Mouse (Mus musculus) embryo, embryonic 11 days (tissue): Measurements from ENCODE around the gene Rreb1.
A peak's percentile ranks its signal among the peaks of the same experiment; 100 is the strongest.

Experiments
- DNase-seq: peaks from one replicate; pipeline ENCODE4 v3.0.0-alpha.2; 2015

Rreb1 gene

DNA sequence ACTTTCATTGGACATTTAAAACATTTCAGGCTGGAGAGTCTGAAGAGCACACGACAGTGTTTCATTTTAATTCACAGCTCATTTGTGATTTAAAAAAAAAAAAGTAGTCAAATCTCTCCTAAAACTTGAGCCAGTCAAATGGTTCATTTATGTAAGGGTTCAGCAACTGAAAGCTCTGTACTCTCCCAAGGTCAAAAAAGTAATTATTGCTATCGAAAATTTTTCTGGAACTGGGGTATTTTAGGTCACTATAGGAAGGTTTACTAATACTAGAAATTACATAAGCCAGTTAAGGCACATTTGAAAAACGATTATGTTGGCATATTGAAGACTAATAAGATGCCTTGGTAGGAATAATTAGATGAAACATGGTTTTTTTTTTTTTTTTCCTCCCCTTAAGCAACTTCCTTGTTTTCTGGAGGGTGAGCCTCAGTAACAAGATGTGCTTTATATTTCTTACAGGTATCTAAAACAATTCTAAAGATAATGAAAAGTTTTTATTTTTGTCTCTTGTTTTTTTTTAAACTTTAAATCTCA, 77.1 kb downstream of the Rreb1 start:
- no peak for DNase-seq

DNA sequence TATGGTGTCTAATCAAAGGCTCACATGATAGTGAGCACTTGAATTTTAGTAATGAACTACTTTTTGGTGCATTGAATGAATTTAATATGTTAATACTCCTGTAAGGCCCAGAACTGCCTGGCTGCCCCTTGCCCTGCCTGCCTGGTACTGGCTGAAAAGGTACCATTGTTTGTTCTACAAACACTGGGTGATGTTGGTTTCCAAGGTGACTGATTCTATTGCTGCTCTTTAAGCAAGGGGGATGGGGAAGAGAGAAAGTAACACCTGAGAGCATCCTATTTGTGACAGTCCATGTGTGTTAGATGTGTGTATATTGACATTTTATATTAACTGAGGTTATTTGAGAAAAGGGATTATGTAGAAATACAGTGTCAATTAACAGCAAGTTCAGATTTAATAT, 77.6 kb downstream of the Rreb1 start:
- no peak for DNase-seq

DNA sequence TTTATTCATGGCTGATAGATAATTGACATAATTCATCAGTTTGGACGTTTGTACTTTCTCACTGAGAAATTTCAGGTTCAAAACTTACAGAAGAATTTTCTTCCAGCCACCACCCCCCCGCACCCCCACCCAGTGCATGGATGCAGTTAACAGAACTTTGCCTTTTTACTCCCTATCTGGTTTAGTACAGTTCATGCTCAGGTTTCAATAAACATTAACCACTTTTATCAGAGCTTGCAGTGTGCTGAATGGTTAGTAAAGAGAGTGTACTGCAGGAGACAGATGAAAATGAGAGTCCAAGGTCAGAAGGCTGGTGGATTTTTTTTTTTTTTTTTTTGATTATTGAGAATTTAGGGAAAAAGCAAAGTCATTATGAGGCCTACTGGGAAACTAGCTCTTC, 78.3 kb downstream of the Rreb1 start:
- no peak for DNase-seq

DNA sequence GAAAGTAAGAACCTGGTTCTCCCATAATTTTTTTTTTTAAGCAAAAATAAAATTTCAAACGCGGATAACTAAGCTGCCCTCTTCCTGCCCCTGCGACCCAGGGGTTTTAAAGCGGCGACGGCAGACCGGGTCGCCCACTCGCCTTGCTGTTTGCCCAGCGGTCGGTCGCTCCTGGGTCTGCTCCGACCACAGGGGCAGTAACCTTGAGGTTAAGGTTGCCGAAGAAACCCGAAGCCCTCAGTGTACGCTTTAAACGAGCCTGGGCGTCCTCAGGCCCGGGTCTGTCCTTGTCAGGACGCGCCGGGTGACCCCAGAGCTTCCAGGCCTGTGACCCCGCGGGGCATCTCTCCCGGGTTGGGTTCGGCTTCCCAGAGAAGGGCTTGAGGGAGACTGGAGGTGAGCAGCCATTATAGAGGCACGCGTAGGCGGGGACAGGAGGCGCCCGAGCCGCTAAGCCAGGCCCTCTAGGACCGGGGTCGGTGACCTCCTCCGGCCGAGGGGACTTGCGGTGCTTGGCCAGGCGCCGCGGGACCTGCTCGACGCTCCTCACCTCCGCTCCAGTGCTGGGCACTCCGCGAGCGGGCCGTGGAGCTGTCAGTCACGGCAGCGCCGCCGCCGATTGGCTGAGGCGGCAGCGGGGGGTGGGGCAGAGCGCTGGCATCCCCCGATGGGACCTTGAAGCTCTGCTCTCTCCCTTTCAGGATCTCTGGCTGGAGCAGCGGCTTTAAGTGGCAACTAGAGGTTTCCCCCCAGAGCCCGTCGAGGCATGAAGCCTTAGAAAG, 79.3 kb downstream of the Rreb1 start:
- peak; percentile 94 for DNase-seq

DNA sequence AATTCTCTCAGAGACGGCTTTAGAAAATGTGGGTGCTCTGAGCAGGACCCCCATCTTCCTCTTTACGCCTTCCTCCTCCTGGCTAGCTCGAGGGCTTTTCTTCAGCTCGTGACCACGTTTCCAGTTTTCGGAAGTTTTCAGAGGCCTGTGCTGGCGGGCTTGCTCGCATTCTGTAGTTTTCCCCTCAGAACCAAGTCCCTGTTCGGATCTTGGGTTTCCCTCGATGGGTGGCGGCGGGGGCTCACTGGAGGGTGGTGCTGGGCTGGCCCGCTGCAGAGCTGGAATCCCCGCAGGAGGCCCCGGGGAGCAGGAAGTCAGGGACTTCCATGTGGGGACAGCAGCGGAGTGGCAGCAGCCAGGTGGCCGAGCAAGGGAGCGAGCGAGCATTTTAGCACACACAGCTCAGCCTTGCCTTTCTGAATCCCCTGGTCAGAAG, 79.9 kb downstream of the Rreb1 start:
- no peak for DNase-seq

DNA sequence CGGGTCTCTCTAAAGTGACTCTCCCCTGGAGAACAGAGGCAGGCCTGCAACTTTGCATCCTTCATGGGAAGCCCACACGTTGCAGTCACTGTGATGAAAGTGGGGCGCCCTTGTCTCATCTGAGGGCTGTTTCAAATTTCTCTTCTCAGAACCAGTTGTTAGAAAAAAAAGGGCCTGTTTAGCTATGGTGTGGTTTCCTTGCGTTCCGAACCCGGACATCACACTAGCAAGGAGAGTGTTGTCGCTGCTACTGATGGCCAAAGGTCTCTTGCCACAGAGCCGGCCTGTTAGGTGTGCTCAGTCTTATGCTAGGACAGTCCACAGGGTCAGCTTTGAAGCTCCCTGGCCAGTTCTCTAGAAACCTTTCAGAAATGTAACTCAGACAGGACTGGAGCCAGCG, 80.3 kb downstream of the Rreb1 start:
- DNase-seq, result no peak

DNA sequence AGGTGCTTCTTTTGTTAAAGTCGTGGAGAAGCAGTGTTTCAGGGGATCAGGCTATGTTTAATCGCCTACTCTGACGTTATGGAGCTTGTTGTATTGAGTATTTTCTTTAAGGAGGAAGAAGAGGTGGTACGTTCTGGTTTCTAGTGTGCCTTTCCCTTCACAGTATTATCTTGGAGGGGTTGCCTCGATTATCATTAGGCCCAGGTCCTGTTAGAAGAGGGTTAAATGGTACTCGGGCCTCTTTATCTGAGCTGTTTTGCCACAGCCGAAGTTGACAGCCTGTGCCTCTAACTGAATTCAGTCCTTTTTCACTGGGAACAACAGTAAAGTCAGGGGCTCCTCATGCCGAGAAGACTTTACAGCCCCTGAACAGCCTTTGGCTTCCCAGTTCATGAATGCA, 81.6 kb downstream of the Rreb1 start:
- DNase-seq, result no peak

DNA sequence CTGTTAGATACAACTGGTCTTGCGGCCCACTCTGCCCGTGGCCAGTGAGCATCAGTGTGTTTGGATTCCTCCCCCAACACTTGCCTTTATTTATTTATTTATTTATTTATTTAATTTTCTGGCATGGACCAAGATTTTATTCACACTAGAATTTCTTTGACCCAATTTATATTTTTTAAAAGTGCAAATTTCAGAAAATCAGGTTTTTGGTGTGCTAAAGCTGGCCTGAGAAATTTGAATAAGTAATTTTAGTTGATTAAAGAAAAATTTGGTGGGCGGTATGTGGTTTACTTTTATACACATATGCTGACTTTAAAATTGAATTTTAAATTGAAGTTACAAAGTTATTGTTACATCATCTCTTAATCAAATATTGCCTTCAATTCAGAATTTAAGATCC, 82.0 kb downstream of the Rreb1 start:
- no peak for DNase-seq

DNA sequence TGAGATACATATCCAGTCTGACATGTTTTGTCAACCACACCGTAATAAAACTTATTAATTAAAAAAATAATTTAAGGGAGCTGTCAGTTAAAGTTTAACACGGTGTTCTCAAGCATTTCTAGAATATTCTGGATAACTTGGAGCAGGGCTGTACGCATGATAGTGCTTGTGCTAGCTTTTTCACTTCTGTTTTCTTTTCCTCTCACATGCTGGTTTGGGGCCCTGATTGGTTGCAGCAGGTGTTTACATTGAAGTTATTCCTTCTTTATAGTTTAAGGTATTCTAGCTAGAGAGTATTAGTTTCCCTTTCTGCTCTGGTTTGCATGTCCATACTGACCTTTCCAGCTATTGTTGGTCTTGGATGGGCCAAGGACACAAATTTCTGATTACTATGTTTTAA, 82.6 kb downstream of the Rreb1 start:
- no peak for DNase-seq

DNA sequence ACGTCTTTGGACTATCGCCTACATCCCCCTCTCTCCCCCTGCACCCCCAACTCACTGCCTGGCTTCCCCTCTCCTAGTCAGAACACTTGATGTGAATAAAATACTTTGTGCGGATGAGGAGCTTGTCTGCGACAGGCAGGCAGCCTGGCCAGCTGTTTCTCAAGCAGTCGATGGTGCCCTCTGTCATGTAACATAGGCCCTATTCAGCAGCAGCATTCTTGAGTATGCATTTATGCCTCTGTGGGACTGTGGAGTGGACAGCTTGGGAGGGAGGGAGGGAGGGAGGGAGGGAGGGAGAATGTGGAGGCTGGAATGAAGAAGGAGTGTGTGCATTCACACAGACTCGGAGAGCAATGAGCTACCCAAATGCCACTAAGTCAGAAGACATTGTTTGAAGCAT, 84.3 kb downstream of the Rreb1 start:
- peak; percentile 46 for DNase-seq

DNA sequence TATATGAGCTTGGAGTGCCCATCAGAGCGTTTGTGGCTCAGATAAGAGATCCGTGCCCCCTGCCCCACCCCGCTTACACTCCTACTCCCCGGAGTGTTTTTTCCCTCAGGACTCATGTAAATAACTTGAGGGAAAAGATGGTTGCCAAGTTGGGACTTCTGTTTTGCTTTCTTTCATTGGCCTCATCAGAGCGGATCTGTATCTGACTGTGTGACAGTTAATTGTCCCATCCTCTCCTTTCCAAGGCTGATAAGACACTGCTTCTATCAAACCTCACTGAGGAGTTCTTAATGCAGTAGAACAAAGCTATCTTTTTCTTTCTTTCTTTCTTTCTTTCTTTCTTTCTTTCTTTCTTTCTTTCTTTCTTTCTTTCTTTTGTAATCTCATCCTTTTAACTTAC, 85.4 kb downstream of the Rreb1 start:
- DNase-seq, result no peak

DNA sequence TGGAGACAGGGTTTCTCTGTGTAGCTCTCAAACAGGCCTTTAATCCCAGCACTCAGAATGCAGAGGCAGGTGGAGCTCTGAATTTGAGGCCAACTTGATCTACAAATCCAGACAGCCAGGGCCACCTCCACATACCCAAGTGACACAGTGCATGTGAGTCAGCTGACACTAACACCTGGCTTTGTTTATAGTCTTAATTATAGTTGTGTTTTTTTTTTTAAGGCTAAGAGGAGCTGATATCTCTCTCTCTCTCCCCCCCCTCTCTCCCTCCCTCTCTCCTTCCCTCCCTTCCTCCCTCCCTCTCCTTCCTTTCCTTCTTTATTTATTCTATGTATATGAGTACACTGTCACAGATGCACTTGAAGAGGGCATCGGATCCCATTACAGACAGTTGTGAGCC, 86.5 kb downstream of the Rreb1 start:
- no peak for DNase-seq

DNA sequence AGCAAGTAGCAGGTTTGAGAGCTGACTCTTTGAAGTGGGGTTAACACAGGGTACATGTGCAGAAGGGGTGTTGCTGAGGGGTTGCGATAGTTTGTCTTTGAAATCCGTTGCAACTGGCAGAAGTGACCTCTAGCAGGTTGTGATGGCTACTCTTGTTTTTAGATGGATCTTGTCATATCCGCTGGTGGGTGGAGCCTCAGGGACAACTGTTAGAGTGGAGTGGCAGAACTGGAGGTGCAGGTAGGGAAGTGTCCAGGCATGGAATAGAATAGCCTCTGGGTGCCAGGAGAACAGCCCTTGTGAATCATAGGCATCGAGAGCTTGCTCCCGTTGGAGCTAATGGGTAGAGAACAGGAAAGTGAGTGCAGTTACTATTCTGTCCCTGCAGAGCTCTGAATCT, 88.1 kb downstream of the Rreb1 start:
- no peak for DNase-seq

DNA sequence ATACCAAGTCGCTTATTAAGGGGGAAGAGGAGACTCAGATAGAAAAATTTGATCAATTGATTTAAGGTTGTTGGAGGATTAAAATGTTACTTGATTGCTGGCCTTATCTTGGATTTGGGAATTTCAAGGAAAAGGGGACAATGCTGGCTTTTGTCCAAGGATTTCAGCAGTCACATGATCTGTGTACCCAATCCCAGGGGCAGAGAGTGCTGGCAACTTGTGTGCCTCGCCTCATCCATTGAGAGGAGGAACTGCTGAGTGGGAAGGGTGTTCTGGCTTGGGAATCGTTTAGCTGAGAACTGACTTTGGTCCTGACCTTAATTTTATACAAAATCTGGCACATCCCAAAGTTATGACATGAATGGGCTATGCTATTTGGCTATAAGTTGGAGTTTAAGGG, 88.6 kb downstream of the Rreb1 start:
- DNase-seq, result no peak

DNA sequence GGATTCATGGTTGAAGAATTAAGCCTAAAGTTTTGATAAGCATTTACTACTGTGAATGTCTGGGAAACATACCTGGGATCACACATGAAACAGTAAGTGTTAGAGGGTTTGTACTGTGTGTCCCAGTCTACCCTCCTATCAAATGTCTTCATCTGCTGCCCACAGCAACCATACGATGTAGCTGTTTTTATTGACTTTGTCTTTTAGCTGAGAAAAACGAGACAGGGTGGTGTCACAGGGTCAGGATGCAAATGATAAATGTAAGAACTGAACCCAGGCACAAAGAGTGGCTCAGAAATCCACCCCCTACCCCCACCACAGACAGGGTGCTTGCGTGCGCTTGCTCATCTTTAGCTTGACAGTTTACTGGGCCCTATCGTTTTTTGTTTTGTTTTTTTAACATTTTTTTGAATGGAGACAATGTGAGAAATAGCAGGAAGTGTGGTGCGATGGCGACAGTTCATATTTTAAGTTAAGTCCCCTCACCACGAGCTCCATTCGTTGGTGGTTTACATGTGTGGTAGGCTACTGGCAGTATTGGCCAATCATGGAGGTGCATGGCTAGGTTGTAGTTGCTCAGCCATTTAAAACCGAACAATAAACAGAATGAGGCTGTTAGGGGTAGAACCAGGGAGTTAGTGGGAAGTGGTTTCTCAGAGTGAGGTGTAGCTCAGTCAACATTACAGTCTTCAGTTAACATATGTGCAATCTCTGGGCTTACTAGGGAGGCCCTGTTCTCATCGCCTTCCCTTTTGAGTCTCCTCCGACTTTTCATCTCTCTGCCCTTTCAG, 92.1 kb downstream of the Rreb1 start:
- no peak for DNase-seq

DNA sequence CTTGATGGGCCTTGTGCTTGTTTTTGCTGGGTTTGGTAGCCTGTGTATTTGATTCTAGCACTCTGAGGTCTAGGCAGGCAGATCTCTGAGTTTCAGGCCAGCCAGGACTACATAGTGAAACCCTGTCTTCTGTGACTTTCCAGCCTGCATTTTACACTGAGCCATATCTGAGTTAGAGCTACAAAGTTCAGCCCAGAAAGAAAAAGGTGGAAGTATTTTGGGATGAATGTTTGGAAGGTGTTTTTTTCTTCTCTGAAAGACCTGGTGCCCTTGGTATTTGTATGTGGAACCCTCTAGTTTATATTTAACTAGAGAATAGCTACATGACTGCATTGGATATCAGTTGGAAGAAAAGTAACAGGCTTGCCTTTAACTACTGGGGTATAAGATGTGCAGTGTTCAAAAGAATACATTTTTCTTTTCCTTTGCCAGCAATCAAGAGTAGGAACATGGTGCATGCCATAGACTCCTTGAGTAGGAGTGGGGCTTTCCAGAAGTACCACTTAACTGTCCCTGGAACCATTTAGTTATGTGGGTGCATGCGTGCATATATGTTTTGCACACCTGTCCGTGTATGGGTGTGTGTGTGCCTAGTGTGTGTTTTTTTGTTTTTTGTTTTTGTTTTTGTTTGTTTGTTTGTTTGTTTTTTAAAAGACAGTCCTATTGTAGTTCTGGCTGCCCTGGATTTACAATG, 94.1 kb downstream of the Rreb1 start:
- no peak for DNase-seq

DNA sequence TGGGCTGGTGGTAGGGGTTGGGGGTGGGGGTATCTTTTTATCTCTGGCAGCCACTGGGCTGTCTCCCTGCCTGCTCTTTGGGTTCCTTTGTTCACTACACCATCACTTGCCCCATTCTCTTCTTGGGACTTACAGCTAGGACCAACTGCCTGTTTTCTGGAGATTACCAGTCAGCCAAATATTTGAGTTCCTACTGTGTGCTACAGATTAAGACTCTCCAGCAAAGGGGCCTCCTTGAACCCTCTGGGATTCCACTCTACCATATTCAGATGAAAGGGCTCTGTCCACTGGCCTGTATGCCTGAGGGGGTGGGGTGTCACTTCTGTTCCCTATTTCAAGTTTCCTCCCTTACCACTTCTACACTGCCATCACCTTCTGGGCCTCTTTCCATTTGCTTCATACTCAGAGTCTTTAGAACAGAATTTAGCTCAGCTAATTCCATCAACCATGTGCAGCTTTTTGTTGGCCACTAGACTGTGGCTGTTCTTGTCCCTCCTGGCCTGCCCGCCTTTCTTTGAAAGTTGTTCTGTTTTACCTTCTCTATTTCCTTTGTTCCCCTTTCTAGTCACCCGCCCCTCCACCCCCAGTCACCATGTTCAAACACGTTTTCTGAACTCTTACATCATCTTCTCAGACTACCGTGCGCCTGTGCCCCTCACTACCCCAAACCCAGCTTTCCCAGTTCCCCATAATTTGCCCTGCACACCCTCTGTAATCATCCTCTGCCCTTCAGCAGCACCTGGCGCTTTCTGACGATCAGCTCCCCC, 95.1 kb downstream of the Rreb1 start:
- DNase-seq, result no peak

DNA sequence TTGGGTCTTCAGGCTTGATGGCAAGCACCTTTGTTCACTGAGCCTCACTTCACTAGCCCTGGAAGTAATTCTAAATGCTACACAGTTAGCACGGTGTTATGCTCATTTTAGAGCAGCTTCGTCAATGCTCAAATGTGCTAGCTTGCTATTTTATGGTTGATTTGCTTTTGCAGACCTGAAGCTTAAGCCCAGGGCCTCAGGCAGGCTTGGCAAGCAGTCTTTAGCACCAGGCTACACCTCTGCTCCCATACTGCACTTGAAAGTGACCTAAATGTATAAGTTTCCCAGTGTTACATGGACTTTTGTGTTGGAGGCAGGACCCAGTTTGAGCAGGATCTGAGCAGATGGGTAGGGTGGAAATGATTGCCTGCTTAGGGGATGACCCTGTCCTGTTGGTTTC, 97.7 kb downstream of the Rreb1 start:
- no peak for DNase-seq

DNA sequence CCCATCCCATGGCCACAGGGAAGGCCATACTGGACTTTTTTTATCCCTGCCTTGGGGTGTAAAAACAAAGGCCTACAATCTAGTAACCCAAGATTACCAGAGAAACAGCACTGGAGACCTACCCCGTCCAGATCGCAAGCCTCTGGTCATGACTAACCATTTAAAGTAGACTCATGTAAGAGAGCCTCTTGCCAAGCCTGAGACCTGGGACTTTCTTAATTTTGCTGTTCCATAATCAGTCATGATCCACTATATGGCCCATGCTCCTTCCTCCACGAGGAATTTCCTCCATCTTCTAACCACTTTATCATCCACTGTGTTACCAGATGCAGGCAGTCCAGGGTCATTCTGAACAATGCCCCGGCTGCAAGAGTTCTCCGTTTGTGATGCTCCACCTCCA, 98.2 kb downstream of the Rreb1 start:
- DNase-seq, result no peak

DNA sequence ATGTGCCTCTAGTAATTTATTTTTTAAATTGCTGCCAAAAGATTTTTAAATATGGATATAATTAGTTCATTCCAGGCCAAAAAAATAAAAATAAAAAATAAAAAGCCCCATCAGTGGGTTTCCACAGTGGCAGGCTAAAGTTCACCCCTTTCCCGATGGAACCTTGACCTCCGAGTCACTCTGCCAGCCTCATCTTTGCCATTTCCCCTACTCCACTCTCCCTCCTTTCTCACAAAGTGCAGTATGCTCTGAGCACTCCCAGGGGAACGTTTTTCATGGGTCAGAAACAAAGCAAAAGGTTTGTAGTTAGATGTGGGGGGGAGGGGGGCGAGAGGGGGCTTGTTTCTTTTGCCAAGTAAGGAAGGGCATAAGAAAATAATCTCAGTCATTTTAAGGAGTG, 98.6 kb downstream of the Rreb1 start:
- DNase-seq, result no peak

DNA sequence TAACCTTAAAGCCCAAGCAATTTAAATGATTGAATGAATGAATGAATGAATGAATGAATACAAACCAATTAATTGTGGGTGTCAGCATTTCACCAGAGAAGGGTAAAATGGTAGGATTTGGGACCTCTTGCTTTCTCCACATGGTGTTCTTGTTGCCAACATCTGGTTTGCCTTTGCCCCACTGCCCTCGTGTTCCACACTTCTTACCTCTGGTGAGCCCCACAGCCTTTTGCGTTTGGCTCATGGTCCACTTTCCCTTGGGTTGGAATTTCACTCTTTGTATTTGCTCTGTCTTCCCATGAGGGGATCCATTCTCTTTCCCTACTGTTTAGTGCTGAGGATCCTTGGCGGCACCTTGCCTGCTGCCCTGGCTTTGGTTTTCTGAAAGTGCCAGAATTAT, 99.0 kb downstream of the Rreb1 start:
- no peak for DNase-seq

DNA sequence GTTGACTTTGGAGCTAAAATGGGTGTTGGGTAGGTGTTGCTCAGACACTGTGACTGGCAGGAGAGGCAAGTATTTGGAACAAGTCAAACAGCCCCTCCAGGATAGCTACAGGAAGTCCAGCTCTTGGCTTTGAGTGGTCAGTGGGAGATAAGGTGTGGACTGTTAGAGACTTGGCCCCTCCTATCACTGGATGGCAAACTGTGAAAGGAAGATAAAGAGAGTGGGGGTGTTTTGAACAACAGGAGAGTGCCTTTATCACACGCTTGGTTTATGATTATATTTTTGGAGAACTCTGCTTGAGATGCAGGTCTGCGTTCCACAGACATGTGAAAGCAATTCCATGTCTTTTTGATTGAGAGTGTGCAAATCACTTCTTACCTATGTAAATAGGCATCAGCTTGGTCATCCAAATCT, 100.7 kb downstream of the Rreb1 start:
- DNase-seq, result no peak

DNA sequence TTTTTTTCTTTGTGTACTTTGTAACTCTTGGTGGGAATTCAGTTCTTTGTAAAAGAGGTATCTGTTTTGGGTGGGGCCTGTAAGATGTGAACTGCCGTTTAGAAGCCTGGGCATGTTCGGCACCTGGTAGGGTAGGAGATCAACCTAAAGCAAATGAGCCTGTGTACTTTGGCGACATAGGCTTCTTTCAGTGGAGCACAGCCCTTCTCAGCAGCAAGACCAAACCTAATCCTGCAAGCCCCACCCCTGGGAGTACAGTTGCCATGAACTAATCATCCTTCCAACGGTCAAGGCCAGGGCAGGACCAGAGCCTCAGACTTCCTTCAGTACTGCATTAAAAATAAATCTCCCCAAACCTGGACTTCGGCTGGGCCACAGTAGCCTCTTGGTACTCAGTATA, 101.4 kb downstream of the Rreb1 start:
- DNase-seq, result no peak
